Mouse (Mus musculus) liver, embryonic 14.5 days (tissue): ENCODE measurements around the gene Bphl. TPM values are rescaled to one million over a fixed set of nuclear protein-coding genes. Genes with fewer than 3 reads are reported as not detected.

Experiments used
- ATAC-seq: fragments of 200-750 bp; cut with Nextera tagmentation; 2 replicates; pipeline ENCODE4 v1.8.0; 2017; ENCODE audit warnings: moderate number of reproducible peaks, mild to moderate bottlenecking, moderate library complexity; ENCODE audit not compliant: insufficient read depth
- DNase-seq, 3 experiments: peaks; one replicate each; pipeline ENCODE4 v3.0.0-alpha.2; 2012 to 2013; ENCODE audit warnings: low read depth in 3 of 3, low spot score in 3 of 3
- H3K27ac ChIP-seq: fragments of 300-500 bp; sonication (generic); 2 replicates; pipeline ENCODE4 v1.5.1; 2014; ENCODE audit warnings: moderate library complexity, mild to moderate bottlenecking, control low read depth, inconsistent platforms
- H3K27me3 ChIP-seq: fragments of 300-500 bp; sonication (generic); 2 replicates; pipeline ENCODE4 v1.6.1; 2014; ENCODE audit warnings: mild to moderate bottlenecking, low read length, moderate library complexity; ENCODE audit not compliant: control insufficient read depth, insufficient read depth
- H3K36me3 ChIP-seq: fragments of 300-500 bp; sonication (generic); replicated peaks from 2 replicates; pipeline ENCODE4 v1.6.1; 2014; ENCODE audit warnings: low read depth; ENCODE audit not compliant: control insufficient read depth, insufficient read depth
- H3K4me1 ChIP-seq, 2 experiments: fragments of 200-500 bp in 1 of 2; fragments of 300-500 bp in 1 of 2; sonication (generic) in 1 of 2; replicated peaks; 2 replicates each; pipeline ENCODE4 v1.6.1; 2012 to 2014; ENCODE audit warnings: antibody characterized with exemption in 1 of 2, inconsistent platforms in 1 of 2, low read length in 1 of 2; ENCODE audit not compliant: control insufficient read depth in 2 of 2, insufficient read depth in 2 of 2
- H3K4me2 ChIP-seq: fragments of 300-500 bp; sonication (generic); 2 replicates; pipeline ENCODE4 v1.6.1; 2014; ENCODE audit warnings: low read depth, mild to moderate bottlenecking, control low read depth, moderate library complexity
- H3K4me3 ChIP-seq, 2 experiments: fragments of 200-500 bp in 1 of 2; fragments of 300-500 bp in 1 of 2; sonication (generic) in 1 of 2; 2 replicates each; pipeline ENCODE4 v1.5.1; 2012 to 2014; ENCODE audit warnings: low read depth in 2 of 2, low read length in 2 of 2, mild to moderate bottlenecking in 2 of 2, control low read depth in 1 of 2, inconsistent platforms in 1 of 2, moderate library complexity in 1 of 2; ENCODE audit not compliant: insufficient read depth in 1 of 2
- H3K9ac ChIP-seq: fragments of 300-500 bp; sonication (generic); replicated peaks from 2 replicates; pipeline ENCODE4 v1.6.1; 2014; ENCODE audit warnings: mild to moderate bottlenecking, control low read depth, moderate library complexity
- H3K9me3 ChIP-seq: fragments of 300-500 bp; sonication (generic); 2 replicates; pipeline ENCODE4 v1.6.1; 2016; ENCODE audit warnings: low read length, mixed read lengths; ENCODE audit not compliant: control insufficient read depth
- CTCF ChIP-seq: IDR thresholded peaks from 2 replicates; pipeline ENCODE4 v1.5.1; 2016; ENCODE audit warnings: antibody characterized with exemption, low read depth, control low read depth
- EP300 ChIP-seq: IDR thresholded peaks from 2 replicates; pipeline ENCODE4 v1.6.1; 2016; ENCODE audit warnings: antibody characterized with exemption, low read depth
- whole genome bisulfite sequencing: fragments of 180-500 bp; shearing (Covaris S2); extraction: QIAGEN DNeasy Blood & Tissue Kit; methylation state at CpG from one replicate; pipeline ENCODE4 v1.1.7; 2014; ENCODE audit not compliant: insufficient replicate concordance; 5-methylcytosine and 5-hydroxymethylcytosine counted together
- polyA plus RNA-seq, 2 experiments: library from polyadenylated mRNA; depleted of rRNA in 1 of 2; stranded (reverse) in 1 of 2; unstranded in 1 of 2; fragments of >200 nt; fragmentation: Nextera tagmentation in 1 of 2; extraction: Ambion mirVana in 1 of 2; gene quantifications; 2 replicates each; pipeline versions ENCODE4 v1.2.1 to v1.2.3; 2012 to 2014

The Bphl gene
- polyA plus RNA-seq, 2 experiments: 21.9 to 36.6 TPM

- H3K4me1 ChIP-seq: peaks cover 4 to 7% of the 10 kb centered on the region in 2 experiments; a peak in 2 of 4 replicates
- no peak for TF ChIP-seq CTCF
- TF ChIP-seq EP300: no peak
- no peaks in the 10 kb centered on the region for H3K36me3 ChIP-seq
- ATAC-seq: no peak
- peak overlapping the region; percentile 92 for H3K9ac ChIP-seq
- peak overlapping the region; percentile 76 to 95 for H3K4me3 ChIP-seq
- peak overlapping the region; percentile 78 for H3K27ac ChIP-seq
- DNase-seq: peak in 1 of 3 experiments; percentile 2
- H3K9me3 ChIP-seq: no peaks in the 10 kb centered on the region
- no peaks in the 10 kb centered on the region for H3K27me3 ChIP-seq
- 2% methylated on average over 5 of the region's 5 CpGs for WGBS
- H3K4me2 ChIP-seq: peak overlapping the region; percentile 99
Observed at GRCm38 (mm10) chr13:34003058-34003457, 34.3 kb upstream of the Bphl start.

GRCm38 (mm10) chr13:34007234-34007633, 30.2 kb upstream of the Bphl start:
- Histone ChIP-seq H3K27me3 (no peaks in the 10 kb centered on the region), H3K36me3 (0 out of 2 replicates have a peak, but pooled peaks cover 3% of the 10 kb centered on the region), H3K4me2 (no peak overlapping the region), H3K9me3 (no peaks in the 10 kb centered on the region), H3K9ac (no peak overlapping the region), H3K4me3 (no peak overlapping the region), H3K27ac (no peak overlapping the region), H3K4me1 (peaks cover 0 to 3% of the 10 kb centered on the region in 2 experiments; a peak in 2 of 4 replicates)
- TF ChIP-seq EP300 (no peak), CTCF (no peak)
- DNase-seq (no peak), ATAC-seq (no peak)
- WGBS: 48% methylated on average over 2 of the region's 2 CpGs

GRCm38 (mm10) chr13:34016927-34017569, 20.3 kb upstream of the Bphl start:
- Histone ChIP-seq H3K27me3 (no peaks in the 10 kb centered on the region), H3K27ac (no peak overlapping the region), H3K4me3 (no peak overlapping the region), H3K36me3 (peaks cover 55% of the 10 kb centered on the region), H3K4me2 (no peak overlapping the region), H3K4me1 (no peaks in the 10 kb centered on the region), H3K9me3 (no peaks in the 10 kb centered on the region), H3K9ac (no peak overlapping the region)
- no peak for TF ChIP-seq CTCF
- TF ChIP-seq EP300: no peak
- DNase-seq (no peak), ATAC-seq (no peak)
- 87% methylated on average over 9 of the region's 9 CpGs for WGBS

GRCm38 (mm10) chr13:34018521-34018920, 18.9 kb upstream of the Bphl start:
- Histone ChIP-seq H3K36me3 (peaks cover 57% of the 10 kb centered on the region), H3K27ac (no peak overlapping the region), H3K27me3 (no peaks in the 10 kb centered on the region), H3K9ac (no peak overlapping the region), H3K4me2 (no peak overlapping the region), H3K4me3 (no peak overlapping the region), H3K4me1 (no peaks in the 10 kb centered on the region), H3K9me3 (no peaks in the 10 kb centered on the region)
- TF ChIP-seq CTCF (no peak), EP300 (no peak)
- ATAC-seq (no peak), DNase-seq (no peak)
- WGBS: 75% methylated on average over 1 of the region's 1 CpGs

- 89% methylated on average over 2 of the region's 2 CpGs for WGBS
- no peak overlapping the region for H3K4me3 ChIP-seq
- no peaks in the 10 kb centered on the region for H3K9me3 ChIP-seq
- peaks cover 26% of the 10 kb centered on the region for H3K36me3 ChIP-seq
- H3K9ac ChIP-seq: no peak overlapping the region
- TF ChIP-seq CTCF: no peak
- no peak for TF ChIP-seq EP300
- ATAC-seq (no peak), DNase-seq (no peak)
- H3K4me1 ChIP-seq: no peaks in the 10 kb centered on the region
- no peaks in the 10 kb centered on the region for H3K27me3 ChIP-seq
- H3K27ac ChIP-seq: no peak overlapping the region
- H3K4me2 ChIP-seq: no peak overlapping the region
Observed at GRCm38 (mm10) chr13:34021998-34022397, 15.4 kb upstream of the Bphl start.
